Mouse (Mus musculus) stomach, embryonic 15.5 days (tissue): ENCODE data around the gene Cabp7. TPM values are rescaled to one million over a fixed set of nuclear protein-coding genes. Genes with fewer than 3 reads are reported as not detected.

Experiments
- ATAC-seq: fragments of 200-750 bp; cut with Nextera tagmentation; 2 replicates; pipeline ENCODE4 v1.8.0; 2017; ENCODE audit warnings: low read depth, moderate number of reproducible peaks, moderate TSS enrichment; ENCODE audit not compliant: insufficient read depth, low FRiP score
- H3K27ac ChIP-seq: fragments of 300-500 bp; sonication (generic); 2 replicates; pipeline ENCODE4 v1.5.1; 2015; ENCODE audit warnings: mild to moderate bottlenecking, inconsistent platforms
- H3K27me3 ChIP-seq: fragments of 300-500 bp; sonication (generic); replicated peaks from 2 replicates; pipeline ENCODE4 v1.6.1; 2015; ENCODE audit warnings: inconsistent platforms
- H3K36me3 ChIP-seq: fragments of 300-500 bp; sonication (generic); 2 replicates; pipeline ENCODE4 v1.6.1; 2015; ENCODE audit warnings: inconsistent platforms
- H3K4me1 ChIP-seq: fragments of 300-500 bp; sonication (generic); 2 replicates; pipeline ENCODE4 v1.6.1; 2015; ENCODE audit warnings: inconsistent platforms
- H3K4me2 ChIP-seq: fragments of 300-500 bp; sonication (generic); 2 replicates; pipeline ENCODE4 v1.6.1; 2015; ENCODE audit warnings: mild to moderate bottlenecking, inconsistent platforms
- H3K4me3 ChIP-seq: fragments of 300-500 bp; sonication (generic); replicated peaks from 2 replicates; pipeline ENCODE4 v1.5.1; 2015; ENCODE audit warnings: inconsistent platforms
- H3K9ac ChIP-seq: fragments of 300-500 bp; sonication (generic); 2 replicates; pipeline ENCODE4 v1.6.1; 2015; ENCODE audit warnings: inconsistent platforms
- H3K9me3 ChIP-seq: fragments of 300-500 bp; sonication (generic); 2 replicates; pipeline ENCODE4 v1.6.1; 2016; ENCODE audit warnings: inconsistent platforms
- WGBS: fragments of 180-500 bp; shearing (Covaris S2); methylation state at CpG from one replicate; pipeline ENCODE4 v1.1.7; 2015; 5-methylcytosine and 5-hydroxymethylcytosine counted together
- polyA plus RNA-seq: library from polyadenylated mRNA; unstranded; fragments of >200 nt; fragmentation: Nextera tagmentation; extraction: Ambion mirVana; gene quantifications from 2 replicates; pipeline ENCODE4 v1.2.1, GENCODE M21; 2015

Cabp7 gene
- polyA plus RNA-seq, 1 experiment from 2014 or later = 0.32 TPM

GRCm38 (mm10) chr11:4703688-4704071 lies 42.9 kb downstream of the Cabp7 start:
- H3K27ac ChIP-seq = peak overlapping the region; percentile 77

GRCm38 (mm10) chr11:4700726-4701125 lies 45.9 kb downstream of the Cabp7 start:
- no peak overlapping the region for H3K4me3 ChIP-seq
- peaks cover 17% of the 10 kb centered on the region; the same call in 1 of the 2 replicates for H3K4me1 ChIP-seq
- H3K36me3 ChIP-seq = 0 out of 2 replicates have a peak, but pooled peaks cover 3% of the 10 kb centered on the region
- no peaks in the 10 kb centered on the region for H3K9me3 ChIP-seq
- H3K27me3 ChIP-seq = no peaks in the 10 kb centered on the region
- no peak for ATAC-seq
- WGBS = 73% methylated on average over 8 of the region's 8 CpGs
- H3K4me2 ChIP-seq = no peak overlapping the region
- H3K27ac ChIP-seq = no peak overlapping the region
- H3K9ac ChIP-seq = no peak overlapping the region

More at GRCm38 (mm10) chr11:4703688-4704071, 42.9 kb downstream of the Cabp7 start:
- peak overlapping the region; percentile 81 for H3K4me3 ChIP-seq
- 0 out of 2 replicates have a peak, but pooled peaks cover 3% of the 10 kb centered on the region for H3K36me3 ChIP-seq
- H3K4me1 ChIP-seq = peaks cover 12% of the 10 kb centered on the region; the same call in 1 of the 2 replicates
- H3K27me3 ChIP-seq = no peaks in the 10 kb centered on the region
- no peaks in the 10 kb centered on the region for H3K9me3 ChIP-seq
- H3K9ac ChIP-seq = peak overlapping the region; percentile 81
- peak overlapping the region; percentile 86 for H3K4me2 ChIP-seq
- no peak; the same call in 1 of the 2 replicates for ATAC-seq
- WGBS = 3% methylated on average over 12 of the region's 12 CpGs

GRCm38 (mm10) chr11:4697043-4697983 lies 49.3 kb downstream of the Cabp7 start:
- H3K4me1 ChIP-seq = 0 out of 2 replicates have a peak, but pooled peaks cover 5% of the 10 kb centered on the region
- no peak overlapping the region for H3K4me3 ChIP-seq
- H3K9ac ChIP-seq = no peak overlapping the region
- 0 out of 2 replicates have a peak, but pooled peaks cover 3% of the 10 kb centered on the region for H3K36me3 ChIP-seq
- ATAC-seq = peak; percentile 47; the same call in 1 of the 2 replicates
- no peak overlapping the region for H3K4me2 ChIP-seq
- H3K27ac ChIP-seq = no peak overlapping the region
- H3K27me3 ChIP-seq = no peaks in the 10 kb centered on the region
- H3K9me3 ChIP-seq = no peaks in the 10 kb centered on the region
- WGBS = 24% methylated on average over 7 of the region's 7 CpGs

DNA sequence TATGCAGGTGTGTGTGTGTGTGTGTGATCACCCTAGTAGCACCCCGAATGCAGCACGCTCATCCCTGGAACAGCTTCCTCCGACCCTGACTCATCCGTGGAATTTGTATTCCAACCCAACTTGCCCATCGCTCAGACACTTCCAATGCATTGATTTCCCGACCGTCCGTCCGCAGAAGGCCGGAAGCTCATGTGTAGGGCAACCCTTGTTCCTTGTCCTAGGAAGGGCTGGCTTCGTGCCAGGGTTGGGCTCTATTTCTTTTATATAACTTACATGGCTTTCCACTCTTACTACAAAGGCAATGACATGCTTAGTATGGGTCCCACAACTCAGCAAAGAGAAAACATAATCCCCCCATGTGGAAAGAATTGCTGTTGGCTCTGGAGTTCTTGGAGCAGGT lies 54.4 kb downstream of the Cabp7 start:
- no peak for ATAC-seq
- H3K36me3 ChIP-seq = no peaks in the 10 kb centered on the region
- 88% methylated on average over 11 of the region's 11 CpGs for WGBS

DNA sequence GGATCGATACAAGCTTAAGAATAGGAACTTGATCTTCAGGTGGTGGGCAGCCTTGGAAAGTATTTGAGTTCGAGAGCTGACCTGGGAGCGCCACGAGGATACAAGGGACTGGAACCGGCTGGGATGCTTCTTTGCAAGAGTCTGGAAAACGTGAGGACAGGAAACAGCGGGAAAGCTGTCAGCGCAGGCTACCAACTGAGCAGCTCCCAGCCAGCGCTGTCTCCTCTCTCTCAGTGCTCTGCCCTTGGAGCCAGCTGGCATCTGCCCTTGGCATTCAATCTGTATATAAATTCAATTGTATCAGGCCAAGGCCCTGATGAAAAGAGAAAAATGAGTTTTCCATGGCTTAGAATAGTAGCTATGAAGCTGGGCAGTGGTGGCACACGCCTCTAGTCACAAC lies 55.4 kb downstream of the Cabp7 start:
- Histone ChIP-seq H3K27me3 (no peaks in the 10 kb centered on the region), H3K36me3 (no peaks in the 10 kb centered on the region), H3K27ac (no peak overlapping the region), H3K4me3 (no peak overlapping the region), H3K4me1 (peaks cover 5% of the 10 kb centered on the region; the same call in 1 of the 2 replicates), H3K9ac (no peak overlapping the region), H3K9me3 (no peaks in the 10 kb centered on the region), H3K4me2 (0 out of 2 replicates have a peak overlapping the region, but pooled peaks have one; percentile 8)
- WGBS = 57% methylated on average over 10 of the region's 10 CpGs
- no peak for ATAC-seq

More for the DNA sequence above, 54.4 kb downstream of the Cabp7 start:
- H3K4me2 ChIP-seq = no peak overlapping the region
- no peaks in the 10 kb centered on the region for H3K9me3 ChIP-seq
- H3K4me1 ChIP-seq = peaks cover 5% of the 10 kb centered on the region; the same call in 1 of the 2 replicates
- H3K27me3 ChIP-seq = no peaks in the 10 kb centered on the region
- H3K27ac ChIP-seq = no peak overlapping the region
- H3K9ac ChIP-seq = no peak overlapping the region
- no peak overlapping the region for H3K4me3 ChIP-seq

- Histone ChIP-seq H3K27me3 (no peaks in the 10 kb centered on the region), H3K4me2 (no peak overlapping the region), H3K27ac (no peak overlapping the region), H3K9me3 (no peaks in the 10 kb centered on the region), H3K4me3 (no peak overlapping the region), H3K4me1 (peaks cover 5% of the 10 kb centered on the region; the same call in 1 of the 2 replicates), H3K9ac (no peak overlapping the region), H3K36me3 (no peaks in the 10 kb centered on the region)
- ATAC-seq = no peak
- WGBS = 78% methylated on average over 7 of the region's 7 CpGs
Measured at GRCm38 (mm10) chr11:4690353-4690752, 56.2 kb downstream of the Cabp7 start.

DNA sequence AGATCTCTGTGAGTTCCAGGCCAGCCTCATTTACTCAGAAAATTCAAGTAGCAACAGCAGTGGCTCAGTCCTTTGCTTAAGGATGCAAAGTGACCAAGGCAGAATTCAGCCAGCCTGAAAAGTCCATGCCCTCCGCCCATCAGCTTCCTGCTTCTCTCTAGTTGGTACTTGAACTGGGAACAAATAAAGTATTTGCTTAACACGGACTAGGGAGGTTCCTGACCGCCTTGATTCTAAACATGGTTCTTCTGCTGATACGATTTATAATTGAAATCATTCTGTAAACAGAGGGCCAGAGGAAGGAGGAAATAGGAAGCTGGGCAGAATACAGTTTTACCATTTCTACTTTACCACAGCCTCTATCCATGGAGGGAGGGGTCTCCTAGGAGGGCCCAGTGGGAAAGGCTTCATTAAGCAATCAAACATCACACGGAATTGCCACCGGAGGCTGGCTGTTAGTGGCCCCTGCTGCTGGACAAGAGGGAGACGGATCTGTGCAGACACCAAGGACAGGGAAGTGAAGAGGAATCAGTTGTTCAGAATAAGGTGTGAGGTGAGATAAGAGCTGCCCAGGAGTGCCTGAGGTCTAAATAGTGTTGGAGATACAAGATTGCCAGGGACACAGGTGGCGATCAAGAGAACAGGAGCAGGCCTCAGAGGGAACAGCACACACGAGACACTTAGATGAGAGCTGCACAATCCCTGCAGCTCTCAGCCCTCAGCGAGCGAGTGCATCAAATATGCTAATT lies 57.8 kb downstream of the Cabp7 start:
- peaks cover 5% of the 10 kb centered on the region; the same call in 1 of the 2 replicates for H3K4me1 ChIP-seq
- H3K4me2 ChIP-seq = no peak overlapping the region
- no peak overlapping the region for H3K4me3 ChIP-seq
- no peaks in the 10 kb centered on the region for H3K27me3 ChIP-seq
- 0 out of 2 replicates have a peak, but pooled peaks cover under 1% of the 10 kb centered on the region for H3K36me3 ChIP-seq
- peak; percentile 47 for ATAC-seq
- no peak overlapping the region for H3K9ac ChIP-seq
- H3K27ac ChIP-seq = peak overlapping the region; percentile 69
- H3K9me3 ChIP-seq = no peaks in the 10 kb centered on the region
- WGBS = 49% methylated on average over 11 of the region's 11 CpGs

DNA sequence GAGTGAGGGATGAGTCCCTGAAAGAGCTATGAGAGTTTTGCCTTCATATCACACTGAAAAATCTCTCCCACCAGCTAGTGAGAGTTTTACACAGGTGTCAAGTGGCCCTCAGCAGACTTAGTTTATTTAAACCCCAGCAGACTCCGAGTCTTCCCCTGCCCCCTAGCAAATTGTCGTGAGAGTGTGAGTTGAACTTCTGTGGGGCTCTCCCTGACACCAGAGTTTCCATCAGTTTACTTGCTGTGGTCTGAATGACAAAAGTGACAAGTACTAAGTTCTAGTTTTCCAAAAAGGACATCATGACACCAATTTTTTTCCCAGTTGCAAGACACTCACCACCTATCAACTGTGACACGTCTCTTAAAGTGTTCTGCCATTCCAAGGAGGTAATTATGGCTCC lies 58.7 kb downstream of the Cabp7 start:
- WGBS = 30% methylated on average over 3 of the region's 3 CpGs
- Histone ChIP-seq H3K4me3 (no peak overlapping the region), H3K27ac (peak overlapping the region; percentile 69), H3K4me1 (peaks cover 5% of the 10 kb centered on the region; the same call in 1 of the 2 replicates), H3K27me3 (no peaks in the 10 kb centered on the region), H3K9ac (no peak overlapping the region), H3K36me3 (peaks cover 9% of the 10 kb centered on the region), H3K4me2 (no peak overlapping the region), H3K9me3 (no peaks in the 10 kb centered on the region)
- ATAC-seq = no peak

- Histone ChIP-seq H3K4me2 (no peak overlapping the region), H3K9ac (no peak overlapping the region), H3K4me3 (no peak overlapping the region), H3K27ac (no peak overlapping the region), H3K36me3 (peaks cover 18% of the 10 kb centered on the region), H3K4me1 (peaks cover 5% of the 10 kb centered on the region; the same call in 1 of the 2 replicates), H3K27me3 (no peaks in the 10 kb centered on the region), H3K9me3 (no peaks in the 10 kb centered on the region)
- no peak for ATAC-seq
- WGBS = 64% methylated on average over 3 of the region's 3 CpGs
Measured at GRCm38 (mm10) chr11:4687027-4687426, 59.6 kb downstream of the Cabp7 start.
